Mouse (Mus musculus) neutrophil, adult 83 days (primary cell): ENCODE data around the gene Zfp692. TPM values are rescaled to one million over a fixed set of nuclear protein-coding genes. Genes with fewer than 3 reads are reported as not detected.

Experiments used
- total RNA-seq, 2 experiments: library from RNA; stranded (reverse); gene quantifications; one replicate each; pipeline ENCODE4 v1.2.4; 2023

Gene Zfp692
- total RNA-seq = 10 to 100 TPM; 11.9 to 17.1 TPM

GRCm38 (mm10) chr11:58306860-58307308 lies at the start of gene Zfp692:
Gene Zfp692 (plus strand): TSS chr11:58307069.

GRCm38 (mm10) chr11:58274572-58274971 lies 32.3 kb upstream of the Zfp692 start, which contains the start of gene 4930438A08Rik:
Gene 4930438A08Rik (plus strand): TSS chr11:58274799.

GRCm38 (mm10) chr11:58330276-58331148 lies 23.6 kb downstream of the Zfp692 start, which contains the start of the genes Zfp672 and Sh3bp5l:
Gene Zfp672 (minus strand): TSS chr11:58330339.
Gene Sh3bp5l (plus strand): TSS chr11:58330724.

Other genes starting within 250 kb of the Zfp692 start
- not detected for gene Gm12248, start 213.9 kb upstream of the Zfp692 start, total RNA-seq
- gene Cnot8, start 202.9 kb upstream of the Zfp692 start, total RNA-seq = 10 to 100 TPM; 40.3 to 41.4 TPM
- gene Gemin5, start 138.5 kb upstream of the Zfp692 start, total RNA-seq = 1 to 10 TPM; 7.8 to 8.0 TPM
- 10 to 100 TPM; 17.3 to 24.7 TPM for gene Mrpl22, start 135.4 kb upstream of the Zfp692 start, total RNA-seq
- gene Igtp, start 107.5 kb upstream of the Zfp692 start, total RNA-seq = 10 to 100 TPM in 1 of 2 experiments, 1 to 10 TPM in 1; 8.1 to 11.0 TPM
- 10 to 100 TPM in 1 of 2 experiments, 1 to 10 TPM in 1; 7.8 to 10.1 TPM for gene Irgm2, start 107.5 kb upstream of the Zfp692 start, total RNA-seq
- gene 4930438A08Rik, start 32.3 kb upstream of the Zfp692 start, total RNA-seq = 10 to 100 TPM; 79.6 to 89.9 TPM
- 10 to 100 TPM; 24.5 to 25.0 TPM for gene Zfp672, start 23.3 kb downstream of the Zfp692 start, total RNA-seq
- gene Sh3bp5l, start 23.7 kb downstream of the Zfp692 start, total RNA-seq = 10 to 100 TPM; 22.2 to 28.4 TPM
- not detected for gene Lypd8, start 72.0 kb downstream of the Zfp692 start, total RNA-seq
- not detected for gene 1810065E05Rik, start 114.0 kb downstream of the Zfp692 start, total RNA-seq
- not detected for gene Gm12253, start 125.5 kb downstream of the Zfp692 start, total RNA-seq
- not detected for gene Lypd9, start 145.9 kb downstream of the Zfp692 start, total RNA-seq
- not detected for gene Olfr30, start 155.2 kb downstream of the Zfp692 start, total RNA-seq
- not detected for gene Olfr332, start 185.5 kb downstream of the Zfp692 start, total RNA-seq
- gene Olfr331, start 195.5 kb downstream of the Zfp692 start, total RNA-seq = not detected
- not detected for gene Olfr330, start 227.8 kb downstream of the Zfp692 start, total RNA-seq
- gene Olfr329-ps, start 239.4 kb downstream of the Zfp692 start, total RNA-seq = not detected
- gene Olfr328, start 248.6 kb downstream of the Zfp692 start, total RNA-seq = under 1 TPM in 1 of 2 experiments, not detected in 1; 0.15 TPM